Mouse (Mus musculus): ENCODE results near the gene Acpp. TPM values are rescaled to one million over a fixed set of nuclear protein-coding genes. Genes with fewer than 3 reads are reported as not detected.

Gene Acpp
- total RNA-seq, 4 experiments from 2014 or later, result 0.17 TPM; not detected in 3

- DNase-seq (ENCODE audit: low spot score), result no peak
Observed at GRCm38 (mm10) chr9:104254408-104255180, 83.0 kb downstream of the Acpp start.

DNA sequence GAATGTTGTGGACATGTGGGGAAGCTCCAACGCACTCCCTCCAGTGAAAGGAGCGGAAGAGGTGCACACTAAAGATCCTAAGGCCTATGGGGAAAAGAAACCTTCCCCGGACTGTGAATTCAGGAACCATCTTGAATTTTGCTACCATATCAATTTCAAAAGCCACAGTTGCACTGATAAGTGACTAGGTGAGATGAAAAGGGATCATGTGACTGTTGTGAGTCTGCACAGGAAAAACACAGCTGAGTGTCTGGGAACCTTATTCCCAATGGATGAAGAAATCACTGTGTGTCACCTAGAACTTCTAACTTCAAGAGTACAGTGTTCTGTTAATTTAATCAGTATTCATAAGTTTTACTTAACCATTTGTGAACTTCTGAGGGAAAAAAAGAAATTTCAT lies 84.9 kb downstream of the Acpp start:
- no peak for DNase-seq (ENCODE audit: low spot score)

DNA sequence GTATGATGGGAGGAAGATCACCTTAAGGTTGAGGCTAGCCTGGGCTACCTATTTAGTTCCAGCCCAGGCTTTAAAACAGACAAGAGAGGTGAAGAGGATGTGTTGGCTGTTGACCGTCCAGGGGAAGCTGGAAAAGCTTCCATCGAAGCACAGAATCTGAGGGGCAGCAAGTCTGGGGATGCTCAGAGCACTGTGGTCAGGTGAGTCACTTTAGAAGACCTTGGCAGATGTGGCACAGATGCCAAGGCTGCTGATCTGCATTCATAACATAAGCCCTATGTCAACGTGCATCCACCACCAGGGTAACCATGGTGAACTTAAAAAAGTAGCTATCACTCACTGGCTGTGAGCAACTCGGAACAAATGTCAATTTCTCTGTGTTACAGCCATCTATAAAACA lies 85.9 kb downstream of the Acpp start:
- DNase-seq (ENCODE audit: low spot score), result no peak

DNA sequence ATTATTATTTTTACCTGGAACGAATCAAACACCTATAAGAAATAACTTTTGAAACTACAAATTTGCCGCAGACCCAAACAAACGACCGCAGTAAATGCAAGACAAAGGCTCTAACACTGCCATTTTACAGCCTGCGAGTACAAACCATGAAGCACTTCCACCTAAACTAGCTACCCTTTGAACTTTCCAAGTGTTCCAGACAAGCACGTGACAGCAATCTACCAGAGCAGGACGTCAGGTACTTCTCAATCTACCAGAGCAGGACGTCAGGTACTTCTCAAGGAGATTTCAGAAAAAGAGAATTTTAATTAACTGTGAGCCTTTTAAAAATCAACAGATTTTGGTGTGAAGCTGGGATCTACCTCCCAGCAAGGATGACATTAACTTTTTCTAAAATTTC lies 86.4 kb downstream of the Acpp start:
- no peak for DNase-seq (ENCODE audit: low spot score)

DNA sequence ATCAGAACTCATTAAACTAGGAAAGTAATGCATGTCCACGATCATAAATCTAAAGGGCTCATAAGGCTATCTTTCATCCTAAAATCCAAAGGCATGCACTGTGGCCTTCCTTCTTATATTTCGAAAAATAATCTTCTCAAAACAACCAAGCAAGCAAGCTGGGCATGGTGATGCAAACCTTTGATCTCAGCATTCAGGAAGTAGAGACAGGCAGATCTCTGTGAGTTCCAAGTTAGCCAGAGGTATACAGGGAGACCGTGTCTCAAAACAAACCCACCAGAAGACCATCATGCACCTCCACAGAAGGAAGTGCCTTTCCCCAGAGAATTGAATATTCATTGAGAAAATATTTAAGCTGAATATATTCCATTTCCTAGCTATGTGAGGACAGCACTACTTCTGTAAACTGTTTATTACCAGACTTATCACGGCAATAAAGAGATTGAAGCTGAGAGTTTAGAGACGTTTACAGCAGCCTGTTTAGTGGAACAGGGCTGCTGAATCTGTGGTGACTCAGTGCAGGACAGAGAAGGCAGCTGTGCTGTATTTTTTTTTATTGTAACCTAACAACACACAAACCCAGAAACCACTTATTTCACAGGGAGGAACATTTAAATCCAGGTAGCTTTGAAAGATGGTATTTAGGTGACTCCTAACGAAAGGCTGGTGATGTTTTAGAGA lies 90.1 kb downstream of the Acpp start:
- no peak for DNase-seq (ENCODE audit: low spot score)

DNA sequence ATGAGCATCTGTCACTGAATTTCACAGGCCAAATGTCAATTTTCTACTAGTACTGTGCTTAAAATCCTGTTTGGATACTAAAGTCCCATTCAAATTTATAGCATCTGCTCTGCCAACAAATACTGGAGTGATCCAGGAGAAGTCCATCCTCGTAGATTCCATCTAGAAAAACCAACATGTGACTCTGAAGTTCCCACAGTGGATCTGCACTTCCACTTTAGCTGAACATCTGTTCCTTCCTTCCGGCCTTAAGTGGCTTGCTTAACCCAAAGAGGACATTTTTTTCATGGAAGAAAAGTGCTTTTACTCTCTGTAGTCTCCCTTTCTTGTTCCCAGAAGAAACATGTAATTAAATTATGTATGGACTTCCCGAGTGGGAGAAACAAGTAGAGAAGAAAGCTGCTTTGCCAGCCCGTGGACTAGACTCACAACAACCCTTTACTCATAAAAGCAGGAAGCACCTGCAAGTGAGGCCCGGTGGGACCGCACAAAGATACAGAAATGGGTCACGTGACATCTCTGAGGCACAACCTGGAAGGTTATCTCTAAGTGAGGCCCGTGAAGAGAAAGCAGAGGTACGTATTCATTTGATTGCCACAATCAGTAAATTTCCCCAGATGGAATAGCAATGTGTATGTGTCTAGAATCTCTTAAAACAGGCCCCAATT lies 93.6 kb downstream of the Acpp start:
- DNase-seq (ENCODE audit: low spot score), result no peak

DNA sequence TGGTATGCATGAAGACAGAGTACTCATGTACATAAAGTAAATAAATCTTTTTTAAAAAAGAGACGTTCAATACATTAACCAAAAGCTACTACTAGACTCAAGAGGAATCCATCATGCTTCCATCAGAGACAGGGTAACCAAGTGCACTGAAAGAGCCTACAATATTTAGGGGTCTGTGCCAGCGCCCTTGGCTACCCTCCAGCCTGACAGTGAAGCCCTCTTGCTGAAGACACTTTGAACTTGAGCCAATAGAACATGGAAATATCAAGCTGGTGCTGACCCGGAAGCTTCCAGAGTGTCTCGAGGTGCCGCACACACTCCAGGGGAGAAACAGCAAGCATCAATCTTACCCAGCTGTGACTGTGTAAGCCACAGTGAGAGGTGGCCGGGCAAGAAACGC lies 97.4 kb downstream of the Acpp start:
- no peak for DNase-seq (ENCODE audit: low spot score)

DNA sequence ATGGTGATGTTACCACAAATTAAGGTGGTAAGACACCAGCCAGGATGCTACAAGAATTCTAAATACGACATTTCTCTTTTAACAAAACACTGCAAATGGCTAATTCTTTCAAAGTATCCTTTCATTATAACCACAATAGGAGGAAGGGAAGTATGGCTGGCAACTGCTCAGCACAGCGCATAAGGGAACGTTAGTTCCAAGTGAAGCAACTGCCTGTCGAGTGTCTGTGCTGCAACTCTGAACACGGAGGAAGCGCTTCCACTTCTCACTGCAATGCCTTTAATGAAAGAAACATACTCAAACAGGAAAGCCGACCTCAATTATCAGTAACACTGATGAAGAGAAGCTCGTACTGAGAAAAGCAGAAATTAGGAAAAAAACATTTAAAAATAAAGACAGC lies 98.5 kb downstream of the Acpp start:
- no peak for DNase-seq (ENCODE audit: low spot score)

Other genes starting within 250 kb of the Acpp start
- 1 to 10 TPM; 1.6 to 3.1 (median 1.8) TPM for gene Ackr4, start 210.8 kb downstream of the Acpp start, total RNA-seq (2022)
- 10 to 100 TPM; 28.3 to 36.0 (median 32.0) TPM for gene Dnajc13, start 74.8 kb downstream of the Acpp start, total RNA-seq (2022)
- under 1 TPM; 0.25 to 0.40 (median 0.32) TPM for gene Cpne4, start 209.5 kb upstream of the Acpp start, total RNA-seq (2022)

All from heart, adult 8-10 months (tissue).